Mouse (Mus musculus) liver, postnatal 0 days (tissue): ENCODE measurements around the gene Srsf3.

Source experiments
- CTCF ChIP-seq: sonication (generic); IDR thresholded peaks from 2 replicates; pipeline ENCODE4 v1.5.1; 2016; ENCODE audit warnings: antibody characterized with exemption, low read depth
- EP300 ChIP-seq: IDR thresholded peaks from 2 replicates; pipeline ENCODE4 v1.6.1; 2016; ENCODE audit warnings: antibody characterized with exemption, low read depth, mild to moderate bottlenecking

DNA sequence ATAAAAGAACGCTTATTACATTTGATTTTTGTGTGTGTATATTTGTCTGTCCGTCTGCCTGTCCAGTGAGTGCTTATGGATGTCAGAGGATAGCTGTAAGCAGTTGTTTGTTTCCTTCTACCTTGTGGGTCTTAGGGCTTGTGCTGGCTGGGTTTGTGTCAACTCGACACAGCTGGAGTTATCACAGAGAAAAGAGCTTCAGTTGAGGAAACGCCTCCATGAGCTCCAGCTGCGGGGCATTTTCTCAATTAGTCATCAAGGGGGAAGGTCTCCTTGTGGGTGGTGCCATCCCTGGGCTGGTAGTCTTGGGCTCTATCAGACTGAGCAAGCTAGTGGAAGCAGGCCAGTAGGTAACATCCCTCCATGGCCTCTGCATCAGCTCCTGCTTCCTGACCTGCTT lies 35.4 kb downstream of the Srsf3 start:
- TF ChIP-seq CTCF (no peak), EP300 (no peak)
